ENCODE assay signal across 8 mouse cellular contexts in genomic region chr10:80103032-80103431, GRCm38 (mm10). TPM values are rescaled to one million over a fixed set of nuclear protein-coding genes. Genes with fewer than 3 reads are reported as not detected.
DNase-seq lines count a peak whose midpoint lies in the region; ATAC-seq and TF ChIP-seq lines count a peak whose summit lies in the region.

No protein-coding gene starts in this region.

- no peaks in the 10 kb centered on the region for H3K36me3 ChIP-seq in heart, adult 2 months (ENCODE audit: control insufficient read depth, insufficient read depth, low read length)
- H3K36me3 ChIP-seq in C2C12 (ENCODE audit: control insufficient read depth, insufficient read depth) = peaks cover 7% of the 10 kb centered on the region
- H3K36me3 ChIP-seq in forebrain, embryonic 13.5 days (ENCODE audit: poor library complexity, severe bottlenecking) = no peaks in the 10 kb centered on the region
- no peaks in the 10 kb centered on the region for H3K36me3 ChIP-seq in liver, embryonic 15.5 days (replicated peaks)

- TF ChIP-seq EP300 in heart, adult 2 months (IDR thresholded peaks at IDR 0.05; ENCODE audit: insufficient read depth, low read depth, low read length) = no peak

- peaks cover 13% of the 10 kb centered on the region for H3K79me2 ChIP-seq in heart, adult 2 months (replicated peaks; ENCODE audit: control insufficient read depth, insufficient read depth, low read length)
- H3K79me2 ChIP-seq in C2C12 (ENCODE audit: control insufficient read depth, insufficient read depth) = peaks cover 61% of the 10 kb centered on the region

- H3K9me3 ChIP-seq in forebrain, embryonic 13.5 days (replicated peaks) = no peaks in the 10 kb centered on the region
- no peaks in the 10 kb centered on the region for H3K9me3 ChIP-seq in liver, embryonic 15.5 days (replicated peaks)

- no peak for DNase-seq in heart, adult 2 months
- no peak for DNase-seq in heart, postnatal 25 days (ENCODE audit: low spot score)
- no peak for DNase-seq in T-cell, adult 2 months (ENCODE audit: low spot score)
- no peak for DNase-seq in left cerebral cortex, adult 9 months (ENCODE audit: low spot score in 2 of 2)

- peak overlapping the region; percentile 96 for H3K4me2 ChIP-seq in forebrain, embryonic 13.5 days
- peak overlapping the region; percentile 86 for H3K4me2 ChIP-seq in liver, embryonic 15.5 days

- H3K4me1 ChIP-seq in heart, adult 2 months (ENCODE audit: control insufficient read depth, insufficient read depth, low read length) = peaks cover 16% of the 10 kb centered on the region
- peaks cover 24% of the 10 kb centered on the region for H3K4me1 ChIP-seq in forebrain, embryonic 13.5 days
- peaks cover 81% of the 10 kb centered on the region for H3K4me1 ChIP-seq in liver, embryonic 15.5 days (replicated peaks)

- peak overlapping the region; percentile 95 for H3K27ac ChIP-seq in heart, adult 2 months
- H3K27ac ChIP-seq in forebrain, embryonic 13.5 days = 0 out of 2 replicates have a peak overlapping the region, but pooled peaks have one; percentile 33
- H3K27ac ChIP-seq in liver, embryonic 15.5 days (replicated peaks) = peak overlapping the region; percentile 93

- H3K9ac ChIP-seq in heart, adult 2 months (ENCODE audit: low read depth, low read length) = no peak overlapping the region
- H3K9ac ChIP-seq in forebrain, embryonic 13.5 days = peak overlapping the region; percentile 87
- peak overlapping the region; percentile 97 for H3K9ac ChIP-seq in liver, embryonic 15.5 days

- no peak for TF ChIP-seq POLR2A in heart, adult 2 months (IDR thresholded peaks at IDR 0.05; ENCODE audit: insufficient read depth, low read depth, low read length)

- H3K27me3 ChIP-seq in heart, adult 2 months (ENCODE audit: control insufficient read depth, insufficient read depth, low read length) = no peaks in the 10 kb centered on the region
- H3K27me3 ChIP-seq in C2C12 (ENCODE audit: control insufficient read depth, insufficient read depth, insufficient read length) = no peaks in the 10 kb centered on the region
- H3K27me3 ChIP-seq in forebrain, embryonic 13.5 days = 0 out of 2 replicates have a peak, but pooled peaks cover 5% of the 10 kb centered on the region
- H3K27me3 ChIP-seq in liver, embryonic 15.5 days = no peaks in the 10 kb centered on the region

- no peak for TF ChIP-seq CTCF in heart, adult 2 months (IDR thresholded peaks at IDR 0.05)
- no peak for TF ChIP-seq CTCF in C2C12 (IDR thresholded peaks at IDR 0.05; ENCODE audit: control insufficient read depth, insufficient read depth, insufficient read length)

- peaks cover 54% of the 10 kb centered on the region for H3K79me3 ChIP-seq in C2C12 (ENCODE audit: low read depth)

- intact Hi-C loops in heart, adult 2 months (cut with DNase I) = no loop called here
- intact Hi-C loops in heart, postnatal 25 days (cut with DNase I) = no loop called here

- H3ac ChIP-seq in C2C12 (ENCODE audit: control insufficient read depth, insufficient read length, low read depth) = no peak overlapping the region

- WGBS in heart, adult 2 months = 76% methylated on average over 2 of the region's 2 CpGs
- WGBS in forebrain, embryonic 13.5 days = 81% methylated on average over 2 of the region's 2 CpGs
- WGBS in liver, embryonic 15.5 days (ENCODE audit: insufficient replicate concordance) = 43% methylated on average over 2 of the region's 2 CpGs

- H3K4me3 ChIP-seq in heart, adult 2 months = no peak overlapping the region
- H3K4me3 ChIP-seq in C2C12 (ENCODE audit: insufficient read depth, poor library complexity, severe bottlenecking) = peak overlapping the region; percentile 35
- H3K4me3 ChIP-seq in forebrain, embryonic 13.5 days = peak overlapping the region; percentile 93; the same call in 1 of the 2 replicates
- H3K4me3 ChIP-seq in liver, embryonic 15.5 days (replicated peaks) = peak overlapping the region; percentile 97

- peak; percentile 12; the same call in 1 of the 2 replicates for ATAC-seq in forebrain, embryonic 13.5 days
- ATAC-seq in liver, embryonic 15.5 days (ENCODE audit: insufficient read depth) = peak; percentile 66
- no peak for ATAC-seq in cerebellum, adult (ENCODE audit: insufficient number of reproducible peaks, low FRiP score, low TSS enrichment)

TF ChIP-seq in C2C12, 6 proteins besides CTCF, POLR2A, EP300 and RAD21:
- TF ChIP-seq FOSL1 (IDR thresholded peaks at IDR 0.05; ENCODE audit: insufficient read depth, low read length, poor library complexity, severe bottlenecking) (no peak), MYOG (IDR thresholded peaks at IDR 0.05; ENCODE audit: control insufficient read depth, extremely low read depth, insufficient read length) (no peak), USF1 (IDR thresholded peaks at IDR 0.05; ENCODE audit: low read depth) (no peak), CEBPB (IDR thresholded peaks at IDR 0.05; ENCODE audit: low read depth) (no peak), MYOD1 (IDR thresholded peaks at IDR 0.05; ENCODE audit: control insufficient read depth, insufficient read length, low read depth) (no peak), MAX (IDR thresholded peaks at IDR 0.05) (no peak)

RNA-seq across cellular contexts. Expression of gene Sbno2, which starts 2.3 kb away (rescaled TPM):
- 10 to 100 TPM; 10.6 to 11.2 TPM for total RNA-seq in heart, adult 2 months (2021)
- 16.9 and 18.0 TPM in 2 replicates for polyA plus RNA-seq in heart, adult 2 months (2012; rRNA removed)
- 10 to 100 TPM; 11.0 to 11.6 TPM for total RNA-seq in heart, postnatal 25 days (2021)
- polyA plus RNA-seq in C2C12 (2012; fragmentation: generic; extraction: Trizol) = 29.4 TPM
- 11.6 and 13.6 TPM in 2 replicates for polyA plus RNA-seq in forebrain, embryonic 13.5 days (2015; fragmentation: Nextera tagmentation; extraction: Ambion mirVana)
- 10.4 and 12.3 TPM in 2 replicates for polyA plus RNA-seq in liver, embryonic 15.5 days (2015; fragmentation: Nextera tagmentation; extraction: Ambion mirVana)

RNA-seq across cellular contexts. Expression of gene Stk11, which starts 12.6 kb away (rescaled TPM):
- 100 to 1,000 TPM; 140 to 161 TPM for total RNA-seq in heart, adult 2 months (2021)
- 127 and 144 TPM in 2 replicates for polyA plus RNA-seq in heart, adult 2 months (2012; rRNA removed)
- total RNA-seq in heart, postnatal 25 days (2021) = 100 to 1,000 TPM; 133 to 138 TPM
- 106 TPM for polyA plus RNA-seq in C2C12 (2012; fragmentation: generic; extraction: Trizol)
- 20.7 and 21.6 TPM in 2 replicates for polyA plus RNA-seq in forebrain, embryonic 13.5 days (2015; fragmentation: Nextera tagmentation; extraction: Ambion mirVana)
- polyA plus RNA-seq in liver, embryonic 15.5 days (2015; fragmentation: Nextera tagmentation; extraction: Ambion mirVana) = 16.4 and 21.8 TPM in 2 replicates

RNA-seq across cellular contexts. Expression of gene Atp5d, which starts 35.4 kb away (rescaled TPM):
- total RNA-seq in heart, adult 2 months (2021) = 1,000 to 10,000 TPM; 1,015 to 1,150 TPM
- 1,139 and 1,938 TPM in 2 replicates for polyA plus RNA-seq in heart, adult 2 months (2012; rRNA removed)
- 1,000 to 10,000 TPM; 1,252 to 1,264 TPM for total RNA-seq in heart, postnatal 25 days (2021)
- 720 TPM for polyA plus RNA-seq in C2C12 (2012; fragmentation: generic; extraction: Trizol)
- 454 and 459 TPM in 2 replicates for polyA plus RNA-seq in forebrain, embryonic 13.5 days (2015; fragmentation: Nextera tagmentation; extraction: Ambion mirVana)
- 291 and 300 TPM in 2 replicates for polyA plus RNA-seq in liver, embryonic 15.5 days (2015; fragmentation: Nextera tagmentation; extraction: Ambion mirVana)

RNA-seq across cellular contexts. Expression of gene Cbarp, which starts 37.6 kb away (rescaled TPM):
- total RNA-seq in heart, adult 2 months (2021) = 1 to 10 TPM; 3.9 to 4.9 TPM
- polyA plus RNA-seq in heart, adult 2 months (2012; rRNA removed) = 3.0 and 4.3 TPM in 2 replicates
- 1 to 10 TPM; 2.4 to 3.1 TPM for total RNA-seq in heart, postnatal 25 days (2021)
- polyA plus RNA-seq in C2C12 (2012; fragmentation: generic; extraction: Trizol) = 12.1 TPM
- 21.2 and 26.8 TPM in 2 replicates for polyA plus RNA-seq in forebrain, embryonic 13.5 days (2015; fragmentation: Nextera tagmentation; extraction: Ambion mirVana)
- 0.35 and 0.51 TPM in 2 replicates for polyA plus RNA-seq in liver, embryonic 15.5 days (2015; fragmentation: Nextera tagmentation; extraction: Ambion mirVana)

RNA-seq across cellular contexts. Expression of gene Midn, which starts 45.0 kb away (rescaled TPM):
- 100 to 1,000 TPM in 1 of 2 experiments, 10 to 100 TPM in 1; 96.2 to 102 TPM for total RNA-seq in heart, adult 2 months (2021)
- 50.1 and 74.5 TPM in 2 replicates for polyA plus RNA-seq in heart, adult 2 months (2012; rRNA removed)
- 100 to 1,000 TPM in 1 of 2 experiments, 10 to 100 TPM in 1; 92.1 to 120 TPM for total RNA-seq in heart, postnatal 25 days (2021)
- 77.5 TPM for polyA plus RNA-seq in C2C12 (2012; fragmentation: generic; extraction: Trizol)
- 35.1 and 37.9 TPM in 2 replicates for polyA plus RNA-seq in forebrain, embryonic 13.5 days (2015; fragmentation: Nextera tagmentation; extraction: Ambion mirVana)
- polyA plus RNA-seq in liver, embryonic 15.5 days (2015; fragmentation: Nextera tagmentation; extraction: Ambion mirVana) = 2.9 and 3.1 TPM in 2 replicates

Comparison
In these comparisons a context has a peak if more than half of its experiments do, and no peak if none do; other contexts are left out.
1. H3K27ac ChIP-seq: peak in every context shown above with its lines; median percentile 95 in heart, adult 2 months; 93 in liver, embryonic 15.5 days; 33 in forebrain, embryonic 13.5 days.